Comparison of ENCODE assay signal across 16 mouse cellular contexts in genomic region chr12:106020063-106020462, GRCm38 (mm10). TPM values are rescaled to one million over a fixed set of nuclear protein-coding genes. Genes with fewer than 3 reads are reported as not detected.
DNase-seq lines count a peak whose midpoint lies in the region; ATAC-seq lines count a peak whose summit lies in the region.
"Had no signal": no experiment of that assay in that cellular context is flagged by ENCODE, and none has a peak within 500 bp of the region (broad histone marks: within the 10 kb centered on the region; RNA-seq: fewer than 3 reads in every experiment).

No protein-coding gene starts in this region.

- H3K9me3 ChIP-seq in hindbrain, embryonic 13.5 days: no peaks in the 10 kb centered on the region
- no peaks in the 10 kb centered on the region for H3K9me3 ChIP-seq in hindbrain, embryonic 10.5 days
- H3K9me3 ChIP-seq: heart, embryonic 13.5 days; megakaryocyte, embryonic 14.5 days had no signal

- 79% methylated on average over 4 of the region's 4 CpGs for WGBS in hindbrain, embryonic 13.5 days
- 83% methylated on average over 4 of the region's 4 CpGs for WGBS in hindbrain, embryonic 10.5 days

- no peak overlapping the region for H3K4me2 ChIP-seq in hindbrain, embryonic 13.5 days
- H3K4me2 ChIP-seq: heart, embryonic 13.5 days had no signal

- H3K27me3 ChIP-seq in hindbrain, embryonic 13.5 days: no peaks in the 10 kb centered on the region
- H3K27me3 ChIP-seq in hindbrain, embryonic 10.5 days (ENCODE audit: insufficient read depth, poor library complexity, severe bottlenecking): no peaks in the 10 kb centered on the region
- H3K27me3 ChIP-seq: heart, embryonic 13.5 days; megakaryocyte, embryonic 14.5 days had no signal

- H3K9ac ChIP-seq in hindbrain, embryonic 13.5 days: no peak overlapping the region
- H3K9ac ChIP-seq: heart, embryonic 13.5 days had no signal

- H3K27ac ChIP-seq in hindbrain, embryonic 13.5 days: peak overlapping the region; percentile 30; the same call in 1 of the 2 replicates
- H3K27ac ChIP-seq in hindbrain, embryonic 10.5 days: no peak overlapping the region
- H3K27ac ChIP-seq: gastrocnemius, adult 2 months; heart, embryonic 13.5 days had no signal

- no peak overlapping the region for H3K4me3 ChIP-seq in hindbrain, embryonic 13.5 days
- no peak overlapping the region for H3K4me3 ChIP-seq in hindbrain, embryonic 10.5 days
- H3K4me3 ChIP-seq: gastrocnemius, adult 2 months; heart, embryonic 13.5 days; megakaryocyte, embryonic 14.5 days; myocyte had no signal

- no peak for ATAC-seq in hindbrain, embryonic 13.5 days (ENCODE audit: low FRiP score)
- ATAC-seq in cerebellum, adult (ENCODE audit: insufficient number of reproducible peaks, low FRiP score, low TSS enrichment): peak; percentile 94
- ATAC-seq: intestine, embryonic 16.5 days had no signal

- no peaks in the 10 kb centered on the region; the same call in 1 of the 2 replicates for H3K4me1 ChIP-seq in hindbrain, embryonic 13.5 days (replicated peaks)
- no peaks in the 10 kb centered on the region for H3K4me1 ChIP-seq in hindbrain, embryonic 10.5 days (replicated peaks)

- DNase-seq in hindbrain, embryonic 10.5 days (ENCODE audit: low spot score): no peak
- peak; percentile 95 to 96 for DNase-seq in cerebellum, postnatal 25 days
- DNase-seq in layer of hippocampus, adult 9-11 months: peak; percentile 79
- no peak for DNase-seq in ovary, postnatal 10 days (ENCODE audit: low spot score)
- DNase-seq in thymus, postnatal 0 days (ENCODE audit: low spot score): no peak
- DNase-seq: adrenal gland, adult 8-10 months; gastrocnemius, adult 2 months; kidney, postnatal 36 days; lung, adult 2 months; thymus, postnatal 14 days had no signal

- no peaks in the 10 kb centered on the region for H3K36me3 ChIP-seq in hindbrain, embryonic 13.5 days
- H3K36me3 ChIP-seq in hindbrain, embryonic 10.5 days: peaks cover 31% of the 10 kb centered on the region
- H3K36me3 ChIP-seq: heart, embryonic 13.5 days had no signal

RNA-seq across cellular contexts. Expression of gene Vrk1, which starts 10.0 kb away (rescaled TPM):
- 40.3 and 40.7 TPM in 2 replicates for polyA plus RNA-seq in hindbrain, embryonic 13.5 days (2015; fragmentation: Nextera tagmentation; extraction: Ambion mirVana)
- polyA plus RNA-seq in hindbrain, embryonic 10.5 days (2016; fragmentation: Nextera tagmentation; extraction: Ambion mirVana): 81.7 and 109 TPM in 2 replicates
- 112 and 116 TPM in 2 replicates for polyA plus RNA-seq in thymus, postnatal 0 days (2015; fragmentation: Nextera tagmentation; extraction: Ambion mirVana)

Comparison
In these comparisons a context has a peak if more than half of its experiments do, and no peak if none do; other contexts are left out.
1. DNase-seq: peak in cerebellum, postnatal 25 days (2 of 2) and layer of hippocampus, adult 9-11 months (single experiment); none in hindbrain, embryonic 10.5 days (single experiment), ovary, postnatal 10 days (single experiment) and thymus, postnatal 0 days (single experiment).